Comparison of ENCODE assay signal across 16 mouse cellular contexts in genomic region chr12:53875226-53875625, GRCm38 (mm10).
DNase-seq lines count a peak whose midpoint lies in the region; ATAC-seq lines count a peak whose summit lies in the region.
"Had no signal": no experiment of that assay in that cellular context is flagged by ENCODE, and none has a peak within 500 bp of the region (broad histone marks: within the 10 kb centered on the region; RNA-seq: fewer than 3 reads in every experiment).

No protein-coding gene starts in this region.

- 51% methylated on average over 3 of the region's 3 CpGs for WGBS in kidney, embryonic 14.5 days
- WGBS in neural tube, embryonic 15.5 days: 38% methylated on average over 3 of the region's 3 CpGs

- no peaks in the 10 kb centered on the region for H3K36me3 ChIP-seq in kidney, embryonic 14.5 days (ENCODE audit: control insufficient read depth, insufficient read depth, low read length)
- H3K36me3 ChIP-seq in neural tube, embryonic 15.5 days: no peaks in the 10 kb centered on the region

- ATAC-seq in kidney, embryonic 14.5 days (ENCODE audit: low FRiP score, low TSS enrichment): peak; percentile 46; the same call in 1 of the 2 replicates
- ATAC-seq in neural tube, embryonic 15.5 days (ENCODE audit: low FRiP score): no peak

- H3K27ac ChIP-seq in kidney, embryonic 14.5 days (ENCODE audit: low read depth, low read length): no peak overlapping the region
- H3K27ac ChIP-seq in neural tube, embryonic 15.5 days (replicated peaks): no peak overlapping the region
- H3K27ac ChIP-seq: gastrocnemius, adult 2 months; liver, embryonic 14.5 days had no signal

- no peak overlapping the region for H3K9ac ChIP-seq in kidney, embryonic 14.5 days (ENCODE audit: low read depth, low read length)
- no peak overlapping the region for H3K9ac ChIP-seq in neural tube, embryonic 15.5 days (replicated peaks)
- H3K9ac ChIP-seq: liver, embryonic 14.5 days had no signal

- peak; percentile 47 to 70 for DNase-seq in cerebellum, postnatal 10 days
- DNase-seq in cerebellum, adult 11 months: no peak
- no peak for DNase-seq in kidney, postnatal 14 days
- peak; percentile 25 for DNase-seq in neural tube, embryonic 10.5 days (ENCODE audit: extremely low spot score, low spot score)
- no peak for DNase-seq in layer of hippocampus, postnatal 10 days (ENCODE audit: low spot score in 2 of 2)
- no peak for DNase-seq in right cerebral cortex, postnatal 4 days
- DNase-seq: adrenal gland, postnatal 10 days; cerebellum, adult 8-10 months; gastrocnemius, adult 2 months; heart, adult 18-20 months; kidney, postnatal 25 days; lung, postnatal 14 days; thymus, adult 2 months had no signal

- no peak overlapping the region for H3K4me3 ChIP-seq in kidney, embryonic 14.5 days (ENCODE audit: low read length)
- H3K4me3 ChIP-seq in neural tube, embryonic 15.5 days (replicated peaks): no peak overlapping the region
- H3K4me3 ChIP-seq: gastrocnemius, adult 2 months had no signal

- no peaks in the 10 kb centered on the region for H3K27me3 ChIP-seq in kidney, embryonic 14.5 days (ENCODE audit: control insufficient read depth, insufficient read depth, low read length)
- no peaks in the 10 kb centered on the region for H3K27me3 ChIP-seq in neural tube, embryonic 15.5 days (replicated peaks)

- H3K4me1 ChIP-seq in kidney, embryonic 14.5 days (ENCODE audit: control insufficient read depth, insufficient read depth, low read length): no peaks in the 10 kb centered on the region
- H3K4me1 ChIP-seq in neural tube, embryonic 15.5 days: no peaks in the 10 kb centered on the region; the same call in 1 of the 2 replicates

- H3K4me2 ChIP-seq in kidney, embryonic 14.5 days (replicated peaks; ENCODE audit: low read depth, low read length): no peak overlapping the region
- no peak overlapping the region for H3K4me2 ChIP-seq in neural tube, embryonic 15.5 days

- H3K9me3 ChIP-seq in kidney, embryonic 14.5 days (ENCODE audit: control insufficient read depth, low read length): no peaks in the 10 kb centered on the region
- H3K9me3 ChIP-seq in neural tube, embryonic 15.5 days (replicated peaks): no peaks in the 10 kb centered on the region; the same call in 1 of the 2 replicates

Comparison
In these comparisons a context has a peak if more than half of its experiments do, and no peak if none do; other contexts are left out.
1. DNase-seq: peak in cerebellum, postnatal 10 days (2 of 2) and neural tube, embryonic 10.5 days (single experiment); none in cerebellum, adult 11 months (single experiment), kidney, postnatal 14 days (single experiment), layer of hippocampus, postnatal 10 days (0 of 2) and right cerebral cortex, postnatal 4 days (single experiment).